Comparison of ENCODE assay signal across 12 mouse cellular contexts in the genomic region with DNA sequence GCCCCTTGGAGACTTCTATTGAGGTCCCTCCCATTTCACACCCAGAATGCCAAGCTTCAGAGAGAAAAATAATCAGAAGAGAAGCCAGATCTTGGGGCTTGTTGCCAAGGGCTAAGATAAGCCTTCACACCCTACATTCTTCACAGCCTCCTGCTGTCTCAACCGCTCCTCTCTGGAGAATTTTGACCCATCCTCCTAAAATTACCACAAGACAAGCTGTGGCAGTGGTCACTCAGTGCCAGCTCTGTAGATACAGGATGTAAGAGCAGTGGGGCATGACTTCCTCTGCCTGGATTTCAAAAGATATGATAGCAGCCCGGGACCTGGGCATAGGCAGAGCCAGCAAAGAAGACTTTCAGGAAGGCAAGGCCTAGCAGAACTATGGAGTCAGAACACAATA. TPM values are rescaled to one million over a fixed set of nuclear protein-coding genes. Genes with fewer than 3 reads are reported as not detected.
DNase-seq lines count a peak whose midpoint lies in the region; ATAC-seq and TF ChIP-seq lines count a peak whose summit lies in the region.
"Had no signal": no experiment of that assay in that cellular context is flagged by ENCODE, and none has a peak within 500 bp of the region (broad histone marks: within the 10 kb centered on the region; RNA-seq: fewer than 3 reads in every experiment).

No protein-coding gene starts in this region.

- 50% methylated on average over 2 of the region's 2 CpGs for WGBS in lung, postnatal 0 days
- 9% methylated on average over 2 of the region's 2 CpGs for WGBS in bone marrow, adult 2 months
- 49% methylated on average over 2 of the region's 2 CpGs for WGBS in liver, embryonic 11.5 days

- no peaks in the 10 kb centered on the region; the same call in 1 of the 2 replicates for H3K4me1 ChIP-seq in lung, postnatal 0 days (ENCODE audit: insufficient read depth, low read depth, low read length)
- H3K4me1 ChIP-seq in bone marrow, adult 2 months (ENCODE audit: control insufficient read depth, insufficient read depth, low read length), result peaks cover 4% of the 10 kb centered on the region; the same call in 1 of the 2 replicates
- H3K4me1 ChIP-seq in liver, embryonic 11.5 days (replicated peaks; ENCODE audit: control insufficient read depth, insufficient read depth, low read length), result peaks cover 8% of the 10 kb centered on the region
- H3K4me1 ChIP-seq: hindbrain, embryonic 12.5 days had no signal

- TF ChIP-seq EP300 in lung, postnatal 0 days (IDR thresholded peaks at IDR 0.05), result no peak

- H3K9ac ChIP-seq in lung, postnatal 0 days (replicated peaks; ENCODE audit: low read depth), result no peak overlapping the region
- no peak overlapping the region for H3K9ac ChIP-seq in liver, embryonic 11.5 days (ENCODE audit: low read depth, low read length)
- H3K9ac ChIP-seq: hindbrain, embryonic 12.5 days; liver, embryonic 15.5 days had no signal

- intact Hi-C loops in gastrocnemius, postnatal 14 days (cut with DNase I; ENCODE audit: low total_unique reads), result no loop called here

- H3K9me3 ChIP-seq in lung, postnatal 0 days (ENCODE audit: low read length), result no peaks in the 10 kb centered on the region
- no peaks in the 10 kb centered on the region for H3K9me3 ChIP-seq in liver, embryonic 11.5 days (ENCODE audit: control insufficient read depth, low read length)
- H3K9me3 ChIP-seq: hindbrain, embryonic 12.5 days; liver, embryonic 15.5 days had no signal

- no peaks in the 10 kb centered on the region for H3K36me3 ChIP-seq in lung, postnatal 0 days (ENCODE audit: insufficient read depth, low read length)
- no peaks in the 10 kb centered on the region; the same call in 1 of the 2 replicates for H3K36me3 ChIP-seq in liver, embryonic 11.5 days (ENCODE audit: control insufficient read depth, insufficient read depth, low read length)
- H3K36me3 ChIP-seq: hindbrain, embryonic 12.5 days; liver, embryonic 15.5 days had no signal

- no peak overlapping the region for H3K4me3 ChIP-seq in lung, postnatal 0 days (ENCODE audit: low read depth, low read length)
- H3K4me3 ChIP-seq in bone marrow, adult 2 months (replicated peaks; ENCODE audit: control insufficient read depth, low read depth, low read length), result no peak overlapping the region
- no peak overlapping the region for H3K4me3 ChIP-seq in liver, embryonic 11.5 days (ENCODE audit: low read depth, low read length)
- no peak overlapping the region for H3K4me3 ChIP-seq in layer of hippocampus, adult 2 months
- H3K4me3 ChIP-seq: erythroblast, embryonic 14.5 days; hindbrain, embryonic 12.5 days; liver, embryonic 15.5 days had no signal

- peak; percentile 2 for DNase-seq in gastrocnemius, adult 18-20 months (ENCODE audit: low spot score)
- no peak for DNase-seq in gastrocnemius, postnatal 14 days
- no peak for DNase-seq in lung, postnatal 0 days (ENCODE audit: low spot score)
- no peak for DNase-seq in lung, postnatal 36 days
- DNase-seq in liver, embryonic 11.5 days (ENCODE audit: low spot score), result peak; percentile 12
- no peak for DNase-seq in layer of hippocampus, adult 2 months (ENCODE audit: low spot score in 2 of 2)
- DNase-seq in urinary bladder, postnatal 36 days (ENCODE audit: low spot score in 2 of 2), result no peak

- no peak for TF ChIP-seq CTCF in lung, postnatal 0 days (IDR thresholded peaks at IDR 0.05)
- TF ChIP-seq CTCF in bone marrow, adult 2 months (IDR thresholded peaks at IDR 0.05; ENCODE audit: control insufficient read depth, insufficient read depth, low read length), result no peak
- TF ChIP-seq CTCF in layer of hippocampus, adult 2 months (conservative IDR thresholded peaks at IDR 0.05), result no peak

- no peak for TF ChIP-seq POLR2A in bone marrow, adult 2 months (IDR thresholded peaks at IDR 0.05; ENCODE audit: borderline replicate concordance, control insufficient read depth, low read depth, low read length)

- 0 out of 2 replicates have a peak, but pooled peaks have one; percentile 17 for ATAC-seq in lung, postnatal 0 days
- 0 out of 2 replicates have a peak, but pooled peaks have one; percentile 26 for ATAC-seq in liver, embryonic 11.5 days (replicated peaks; ENCODE audit: low FRiP score)

- no peak overlapping the region for H3K27ac ChIP-seq in lung, postnatal 0 days (ENCODE audit: low read length)
- H3K27ac ChIP-seq in bone marrow, adult 2 months (ENCODE audit: control insufficient read depth, insufficient read depth, low read depth, low read length, poor library complexity), result peak overlapping the region; percentile 44
- no peak overlapping the region for H3K27ac ChIP-seq in liver, embryonic 11.5 days (ENCODE audit: low read depth, low read length)
- H3K27ac ChIP-seq in layer of hippocampus, adult 2 months, result no peak overlapping the region
- H3K27ac ChIP-seq: hindbrain, embryonic 12.5 days; liver, embryonic 15.5 days; stomach, postnatal 0 days had no signal

- no peak overlapping the region for H3K4me2 ChIP-seq in lung, postnatal 0 days (replicated peaks; ENCODE audit: low read depth, low read length)
- H3K4me2 ChIP-seq in liver, embryonic 11.5 days, result no peak overlapping the region
- H3K4me2 ChIP-seq: hindbrain, embryonic 12.5 days; liver, embryonic 15.5 days had no signal

- no peaks in the 10 kb centered on the region for H3K27me3 ChIP-seq in lung, postnatal 0 days (replicated peaks; ENCODE audit: insufficient read depth, low read length)
- H3K27me3 ChIP-seq in liver, embryonic 11.5 days (replicated peaks; ENCODE audit: control insufficient read depth, insufficient read depth, low read length), result no peaks in the 10 kb centered on the region
- H3K27me3 ChIP-seq: hindbrain, embryonic 12.5 days; liver, embryonic 15.5 days had no signal

RNA-seq across cellular contexts. Expression of a gene that starts 57.6 kb away (rescaled TPM):
- 1 to 10 TPM; 4.2 TPM for total RNA-seq in gastrocnemius, adult 18-20 months (2021)
- total RNA-seq in gastrocnemius, postnatal 14 days (2021), result 1 to 10 TPM; 5.8 to 7.3 TPM
- polyA plus RNA-seq in lung, postnatal 0 days (2015; fragmentation: Nextera tagmentation; extraction: Ambion mirVana), result 50.0 and 55.7 TPM in 2 replicates
- polyA plus RNA-seq in bone marrow, adult 2 months (2011; ENCODE audit: insufficient read depth, insufficient read length, low replicate concordance, missing spikeins), result 32.7 and 54.9 TPM in 2 replicates
- 34.8 and 40.1 TPM in 2 replicates for polyA plus RNA-seq in liver, embryonic 11.5 days (2014; fragmentation: Nextera tagmentation; extraction: Ambion mirVana)
- 10 to 100 TPM; 25.8 to 29.0 TPM for total RNA-seq in layer of hippocampus, adult 2 months (2021)

Comparison
In these comparisons a context has a peak if more than half of its experiments do, and no peak if none do; other contexts are left out.
1. DNase-seq: peak in gastrocnemius, adult 18-20 months (single experiment) and liver, embryonic 11.5 days (single experiment); none in gastrocnemius, postnatal 14 days (single experiment), lung, postnatal 0 days (single experiment), lung, postnatal 36 days (single experiment), layer of hippocampus, adult 2 months (0 of 2) and urinary bladder, postnatal 36 days (0 of 2).